Mouse (Mus musculus) gastrocnemius, postnatal 14 days (tissue): ENCODE results near the gene Olfr629. TPM values are rescaled to one million over a fixed set of nuclear protein-coding genes. Genes with fewer than 3 reads are reported as not detected.
"Not testable (repeated sequence)": the region's sequence is repeated elsewhere in the genome, so short reads cannot be mapped to it uniquely, and the experiment has no call there.

Source experiments
- DNase-seq: peaks from one replicate; pipeline ENCODE4 v3.0.0; 2021; ENCODE audit warnings: mixed read lengths
- intact Hi-C: fragments of 180-260 bp; cut with DNase I; formaldehyde crosslinking; loops from one replicate; pipeline ENCODE4 v1.15.1; 2025; ENCODE audit warnings: low total_unique reads
- long read RNA-seq, 2 experiments: library from polyadenylated mRNA; stranded (forward); transcript quantifications; one replicate each; pipeline ENCODE4 v2.0.0; 2021
- total RNA-seq, 2 experiments: library from RNA; stranded (reverse); gene quantifications; 2 replicates each; pipeline ENCODE4 v1.2.3; 2021

Gene Olfr629
- not detected for total RNA-seq
- long read RNA-seq, experiment 1, result 0 reads
- long read RNA-seq, experiment 2, result 0 reads

- intact Hi-C loops, result no loop called here
- DNase-seq, result no peak
Observed at GRCm38 (mm10) chr7:103744843-103745242, at the start of gene Olfr629. TSS of gene Olfr629 (minus strand) at chr7:103744943.

- intact Hi-C loops, result no loop called here
Observed at GRCm38 (mm10) chr7:103792669-103793388, 48.1 kb upstream of the Olfr629 start.

GRCm38 (mm10) chr7:103791721-103792120 lies 47.0 kb upstream of the Olfr629 start, which contains the start of gene Olfr67:
TSS of gene Olfr67 (minus strand) at chr7:103791821.
- intact Hi-C loops, result no loop called here
- DNase-seq, result no peak

More at GRCm38 (mm10) chr7:103792669-103793388, 48.1 kb upstream of the Olfr629 start:
- DNase-seq, result no peak

GRCm38 (mm10) chr7:103779598-103779997 lies 34.9 kb upstream of the Olfr629 start, which contains the start of gene Olfr68:
TSS of gene Olfr68 (minus strand) at chr7:103779698.
- intact Hi-C loops, result no loop called here
- DNase-seq, result no peak

- intact Hi-C loops, DNase-seq: not testable (repeated sequence)
Observed at GRCm38 (mm10) chr7:103777652-103778051, 32.9 kb upstream of the Olfr629 start.

- intact Hi-C loops, result no loop called here
- no peak for DNase-seq
Observed at GRCm38 (mm10) chr7:103771494-103771893, 26.8 kb upstream of the Olfr629 start, which contains the start of gene Olfr69. TSS of gene Olfr69 (minus strand) at chr7:103771594.

GRCm38 (mm10) chr7:103767687-103768086 lies 22.9 kb upstream of the Olfr629 start:
- DNase-seq, intact Hi-C loops: not testable (repeated sequence)

- DNase-seq, intact Hi-C loops: not testable (repeated sequence)
Observed at GRCm38 (mm10) chr7:103762212-103762611, 17.5 kb upstream of the Olfr629 start.

- intact Hi-C loops, result no loop called here
- no peak for DNase-seq
Observed at GRCm38 (mm10) chr7:103757233-103757632, 12.5 kb upstream of the Olfr629 start, which contains the start of gene Olfr630. TSS of gene Olfr630 (minus strand) at chr7:103757333.

- DNase-seq, result no peak
- intact Hi-C loops, result no loop called here
Observed at GRCm38 (mm10) chr7:103730074-103730473, 14.7 kb downstream of the Olfr629 start, which contains the start of gene Olfr628. TSS of gene Olfr628 (plus strand) at chr7:103730374.

GRCm38 (mm10) chr7:103716398-103716797 lies 28.3 kb downstream of the Olfr629 start:
- DNase-seq, intact Hi-C loops: not testable (repeated sequence)

GRCm38 (mm10) chr7:103714371-103714770 lies 30.4 kb downstream of the Olfr629 start, which contains the start of gene Olfr243:
TSS of gene Olfr243 (plus strand) at chr7:103714671.
- intact Hi-C loops, result no loop called here
- no peak for DNase-seq

- no peak for DNase-seq
- intact Hi-C loops, result no loop called here
Observed at GRCm38 (mm10) chr7:103712024-103712423, 32.7 kb downstream of the Olfr629 start.

- no peak for DNase-seq
- intact Hi-C loops, result no loop called here
Observed at GRCm38 (mm10) chr7:103699469-103699868, 45.3 kb downstream of the Olfr629 start.

Other genes with a start within 250 kb of the Olfr629 start
- gene Olfr609, start 246.9 kb downstream of the Olfr629 start, total RNA-seq, result not detected
- not detected for gene Olfr610, start 232.8 kb downstream of the Olfr629 start, total RNA-seq
- not detected for gene Olfr611, start 224.1 kb downstream of the Olfr629 start, total RNA-seq
- gene Olfr612, start 202.2 kb downstream of the Olfr629 start, total RNA-seq, result not detected
- not detected for gene Olfr613, start 196.9 kb downstream of the Olfr629 start, total RNA-seq
- gene Olfr615, start 188.9 kb downstream of the Olfr629 start, total RNA-seq, result not detected
- gene Olfr616, start 175.8 kb downstream of the Olfr629 start, total RNA-seq, result not detected
- not detected for gene Olfr617, start 171.9 kb downstream of the Olfr629 start, total RNA-seq
- not detected for gene Olfr618, start 154.8 kb downstream of the Olfr629 start, total RNA-seq
- gene Olfr619, start 144.4 kb downstream of the Olfr629 start, total RNA-seq, result not detected
- gene Olfr620, start 132.4 kb downstream of the Olfr629 start, total RNA-seq, result not detected
- not detected for gene Olfr622, start 102.2 kb downstream of the Olfr629 start, total RNA-seq
- gene Olfr623, start 81.2 kb downstream of the Olfr629 start, total RNA-seq, result not detected
- gene Olfr624, start 73.8 kb downstream of the Olfr629 start, total RNA-seq, result not detected
- not detected for gene Olfr625-ps1, start 62.2 kb downstream of the Olfr629 start, total RNA-seq
- not detected for gene Olfr243, start 30.3 kb downstream of the Olfr629 start, total RNA-seq
- gene Olfr628, start 14.6 kb downstream of the Olfr629 start, total RNA-seq, result not detected
- gene Olfr630, start 12.4 kb upstream of the Olfr629 start, total RNA-seq, result not detected
- gene Olfr69, start 26.7 kb upstream of the Olfr629 start, total RNA-seq, result not detected
- gene Olfr68, start 34.8 kb upstream of the Olfr629 start, total RNA-seq, result not detected
- not detected for gene Olfr67, start 46.9 kb upstream of the Olfr629 start, total RNA-seq
- 100 to 1,000 TPM; 114 to 127 TPM for gene Hbb-bt, start 69.1 kb upstream of the Olfr629 start, total RNA-seq
- gene Hbb-bs, start 83.2 kb upstream of the Olfr629 start, total RNA-seq, result 1,000 to 10,000 TPM; 1,097 to 1,122 TPM
- gene Hbb-bh2, start 95.6 kb upstream of the Olfr629 start, total RNA-seq, result not detected
- not detected for gene Hbb-bh1, start 98.2 kb upstream of the Olfr629 start, total RNA-seq
- not detected for gene Hbb-y, start 108.3 kb upstream of the Olfr629 start, total RNA-seq
- gene Olfr66, start 141.3 kb upstream of the Olfr629 start, total RNA-seq, result not detected
- not detected for gene Olfr64, start 149.5 kb upstream of the Olfr629 start, total RNA-seq
- gene Olfr65, start 158.5 kb upstream of the Olfr629 start, total RNA-seq, result not detected
- gene Olfr631, start 183.9 kb upstream of the Olfr629 start, total RNA-seq, result not detected
- not detected for gene Olfr632, start 189.4 kb upstream of the Olfr629 start, total RNA-seq
- gene Olfr633, start 199.5 kb upstream of the Olfr629 start, total RNA-seq, result not detected
- not detected for gene Olfr635, start 226.2 kb upstream of the Olfr629 start, total RNA-seq